Mouse (Mus musculus): ENCODE data around the gene Foxs1.

Gene Foxs1

DNA sequence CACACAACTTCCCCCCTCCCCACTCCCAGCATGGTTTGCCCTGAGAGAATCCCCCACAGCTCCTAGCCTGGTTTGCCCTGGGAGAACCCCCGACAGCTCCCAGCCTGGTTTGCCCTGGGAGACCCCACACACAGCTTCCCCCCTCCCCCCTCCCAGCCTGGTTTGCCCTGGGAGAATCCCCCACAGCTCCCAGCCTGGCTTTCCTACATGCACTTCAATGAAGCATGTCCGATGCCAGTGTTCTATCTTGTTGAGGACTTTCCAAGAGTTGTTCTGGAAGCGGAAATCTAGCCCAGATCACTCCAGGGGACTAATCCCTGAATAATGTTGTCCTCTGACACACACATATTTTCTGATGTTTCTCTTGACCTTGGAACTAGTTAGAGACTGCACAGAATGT is 30.4 kb downstream of the Foxs1 start:
- no peak for DNase-seq

DNA sequence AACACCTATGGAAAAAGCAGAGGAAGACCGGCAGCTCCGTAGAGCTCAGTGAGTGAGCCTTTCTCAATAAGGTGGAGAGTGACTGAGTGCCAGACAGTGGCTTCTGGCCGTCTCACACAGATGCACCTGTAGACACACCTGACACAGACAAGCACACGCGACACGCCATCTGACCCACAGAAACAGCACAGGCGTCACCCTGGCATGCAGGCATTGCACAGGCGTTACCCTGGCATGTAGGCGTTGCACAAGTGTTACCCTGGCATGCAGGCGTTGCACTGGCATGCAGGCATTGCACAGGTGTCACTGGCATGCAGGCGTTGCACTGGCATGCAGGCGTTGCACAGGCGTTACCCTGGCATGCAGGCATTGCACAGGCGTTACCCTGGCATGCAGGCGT is 31.7 kb downstream of the Foxs1 start:
- DNase-seq, result no peak

DNA sequence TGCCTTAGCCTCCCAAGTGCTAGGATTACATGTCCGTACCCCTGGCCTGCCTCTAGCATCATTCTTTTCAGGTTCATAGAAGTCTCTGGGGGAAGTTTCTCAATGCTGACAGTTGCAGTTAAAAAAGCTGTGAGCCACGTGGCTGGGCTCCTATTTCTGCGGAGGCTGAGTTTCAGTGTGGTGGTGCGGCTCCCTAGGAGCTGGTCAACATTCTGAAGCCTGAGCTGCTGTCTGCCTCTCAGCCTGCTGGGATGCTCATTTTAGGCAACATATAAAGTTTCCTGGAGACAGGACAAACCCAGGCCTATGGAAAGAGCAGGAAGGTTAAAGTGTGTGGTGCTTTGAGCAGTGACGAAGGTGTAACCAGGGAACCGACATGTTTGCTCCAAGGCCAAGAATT is 34.0 kb downstream of the Foxs1 start:
- DNase-seq, result no peak

DNA sequence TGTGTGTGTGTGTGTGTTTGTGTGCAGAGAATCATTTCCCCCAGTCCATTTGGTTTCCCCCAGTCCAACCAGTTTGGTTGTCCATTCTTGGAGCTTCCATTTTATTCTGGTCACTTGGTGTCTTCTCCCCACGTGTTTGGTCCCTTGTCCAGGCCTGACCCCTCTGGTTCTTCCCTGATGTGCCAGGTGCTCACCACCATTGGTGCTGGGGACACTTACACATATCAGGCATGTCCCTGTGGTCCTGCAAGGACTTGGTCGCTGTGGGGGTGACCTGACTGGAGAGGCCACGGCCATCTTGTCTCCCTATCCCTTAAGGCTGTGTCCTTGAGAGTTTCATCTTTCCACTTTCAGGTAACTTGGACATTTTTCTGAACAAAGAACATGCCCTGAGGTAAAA is 36.1 kb downstream of the Foxs1 start:
- no peak for DNase-seq

DNA sequence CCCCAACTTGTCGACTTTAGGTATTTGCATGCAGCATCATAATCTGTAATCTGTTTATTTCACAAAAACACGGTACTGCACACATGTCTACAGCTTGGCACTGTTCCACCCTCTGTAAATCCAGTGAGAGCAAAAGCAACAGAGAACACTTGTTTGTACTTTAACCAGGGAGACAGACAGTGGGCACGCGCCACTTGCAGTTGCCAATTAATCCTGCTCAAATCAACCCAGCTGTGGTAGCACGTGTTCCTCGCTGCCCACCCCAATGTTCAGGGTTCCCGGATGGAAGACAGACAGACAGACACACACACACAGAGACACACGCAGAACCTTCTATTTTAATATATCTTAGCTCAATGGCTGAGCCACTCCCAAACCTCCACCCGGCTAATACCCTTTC is 37.2 kb downstream of the Foxs1 start:
- DNase-seq, result no peak

DNA sequence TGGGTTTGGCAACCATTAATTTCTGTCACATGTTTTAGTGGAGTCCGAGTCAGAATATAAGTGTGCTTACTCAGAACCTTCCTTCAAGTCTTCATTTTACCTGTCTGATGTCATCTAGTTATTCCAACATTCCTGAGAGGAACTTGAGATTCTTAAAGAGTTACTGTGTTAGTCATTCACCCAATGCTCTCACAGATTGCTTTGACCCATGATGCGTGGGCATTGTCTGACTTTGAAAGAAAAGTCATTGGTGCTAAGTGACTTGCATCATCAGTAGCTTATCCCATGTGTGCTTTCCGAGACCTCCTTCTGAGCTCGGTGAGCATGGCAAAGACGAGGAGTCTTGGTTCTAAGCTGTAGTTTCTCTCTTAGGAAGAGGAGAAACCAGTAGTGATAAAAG is 44.2 kb downstream of the Foxs1 start:
- DNase-seq, result no peak

DNA sequence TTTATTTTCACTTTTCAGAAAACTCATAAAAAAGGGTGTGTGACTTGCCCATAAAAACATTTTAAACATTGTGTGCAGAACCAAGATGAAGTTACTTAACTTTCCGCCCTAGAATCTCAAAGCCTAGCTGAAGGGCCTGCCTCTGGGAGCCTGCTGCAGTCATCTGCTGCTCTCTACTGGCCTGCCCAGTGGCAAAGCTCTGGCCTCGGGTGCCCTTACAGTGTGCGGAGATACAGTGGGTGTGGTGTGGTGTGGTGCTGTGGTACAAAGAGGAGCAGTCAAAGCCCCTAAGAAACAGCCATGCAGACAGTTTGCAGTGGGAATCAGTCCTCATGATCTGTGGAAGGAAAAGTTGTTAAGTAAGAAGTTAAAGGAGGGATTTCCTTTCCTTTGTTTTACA is 45.8 kb downstream of the Foxs1 start:
- DNase-seq, result no peak

DNA sequence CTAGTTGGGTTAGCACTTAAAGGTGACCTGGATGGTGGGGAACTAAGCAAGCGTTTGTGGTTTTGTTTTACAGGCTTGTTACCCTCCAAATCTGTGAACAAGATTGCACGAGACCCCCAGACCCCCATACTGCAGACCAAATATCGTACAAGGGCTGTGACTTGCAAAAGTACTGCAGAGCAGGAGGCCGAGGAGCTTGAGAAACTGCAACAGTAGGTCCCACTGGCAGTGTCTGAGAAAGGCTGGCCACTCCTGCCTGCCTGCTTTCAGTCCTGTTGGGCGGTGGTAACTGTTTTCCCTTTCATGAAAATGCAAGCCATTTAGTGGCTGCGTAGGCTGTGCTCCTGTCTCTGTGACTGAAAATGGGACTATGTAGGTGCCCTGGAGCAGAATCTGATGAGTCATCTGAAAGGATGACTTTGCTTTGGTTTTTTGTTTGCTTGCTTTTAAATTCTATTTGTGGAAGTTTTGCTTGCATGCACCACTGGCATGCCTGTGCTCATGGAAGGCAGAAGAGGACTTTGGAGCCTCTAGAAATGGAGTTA is 48.8 kb downstream of the Foxs1 start:
- DNase-seq, result no peak
